Mouse (Mus musculus) embryonic stem cell, embryonic (primary cell): ENCODE measurements around the gene Cnr1.

Experiments used
- CTCF ChIA-PET, 4 experiments: fragments of 300-600 bp in 2 of 4; fragments of 350-600 bp in 2 of 4; sonication (Branson Sonifier 250); formaldehyde crosslinking; loops; one replicate each; lab custom pipeline; 2022; ENCODE audit warnings: inconsistent platforms in 2 of 4; lab: Charles Lee
- POLR2A ChIA-PET, 4 experiments: fragments of 300-600 bp in 2 of 4; fragments of 350-600 bp in 2 of 4; sonication (Branson Sonifier 250); formaldehyde crosslinking; loops; one replicate each; lab custom pipeline; 2022; ENCODE audit warnings: antibody characterized with exemption in 4 of 4, inconsistent platforms in 1 of 4; lab: Charles Lee

Cnr1 gene

DNA sequence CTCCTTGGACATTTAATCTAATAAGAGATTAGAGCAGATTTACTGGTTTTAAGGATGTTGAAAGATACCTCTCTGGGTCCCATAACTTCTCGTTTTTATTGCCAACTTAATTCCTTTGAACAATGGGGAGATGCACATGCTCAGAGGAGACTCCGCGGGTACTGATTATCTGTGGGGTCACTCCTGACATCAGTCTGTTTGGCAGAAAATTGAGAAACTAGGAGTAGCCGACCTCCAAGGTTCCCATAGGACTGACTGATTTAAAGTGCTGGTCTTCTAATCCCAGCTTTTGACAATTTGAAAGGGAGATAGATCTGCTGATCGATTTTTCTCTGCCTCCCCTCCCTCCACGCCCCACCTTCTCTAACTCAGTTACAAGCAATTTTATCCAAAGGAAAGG is 1.6 kb downstream of the Cnr1 start:
- CTCF ChIA-PET: no interaction called here
- POLR2A ChIA-PET: interaction anchor here in 1 of 4 experiments (4.8 kb wide), 1 partner anchor 18 kb away, joined by 37 read pairs; no protein-coding TSS in a partner anchor

DNA sequence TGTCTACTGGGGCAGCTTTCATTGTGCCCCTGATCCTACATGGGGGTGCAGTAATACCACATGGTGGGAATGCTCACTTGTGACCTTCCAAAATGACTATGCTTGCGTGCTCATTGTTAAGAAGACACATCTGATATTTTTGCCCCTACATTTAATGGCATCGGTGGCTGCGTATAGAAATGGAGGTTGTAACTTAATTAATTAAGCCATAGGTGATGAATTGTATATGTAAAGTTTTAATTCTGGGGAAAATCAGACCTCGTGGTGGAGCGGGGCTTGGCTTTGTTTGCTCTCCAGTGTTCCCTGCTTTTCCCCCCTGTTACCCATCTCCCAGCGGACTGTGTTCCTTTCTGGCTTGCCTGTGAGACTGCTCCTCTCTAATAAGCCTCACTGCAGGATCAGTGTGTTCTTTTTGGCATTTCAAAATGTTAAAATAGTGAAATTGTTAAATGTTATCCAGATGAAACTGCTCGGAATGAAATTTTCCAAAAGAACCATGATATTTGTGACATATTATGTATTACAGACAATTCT is 2.4 kb downstream of the Cnr1 start:
- CTCF ChIA-PET: no interaction called here
- POLR2A ChIA-PET: interaction anchor here in 1 of 4 experiments (4.8 kb wide), 1 partner anchor 19 kb away, joined by 37 read pairs; no protein-coding TSS in a partner anchor

DNA sequence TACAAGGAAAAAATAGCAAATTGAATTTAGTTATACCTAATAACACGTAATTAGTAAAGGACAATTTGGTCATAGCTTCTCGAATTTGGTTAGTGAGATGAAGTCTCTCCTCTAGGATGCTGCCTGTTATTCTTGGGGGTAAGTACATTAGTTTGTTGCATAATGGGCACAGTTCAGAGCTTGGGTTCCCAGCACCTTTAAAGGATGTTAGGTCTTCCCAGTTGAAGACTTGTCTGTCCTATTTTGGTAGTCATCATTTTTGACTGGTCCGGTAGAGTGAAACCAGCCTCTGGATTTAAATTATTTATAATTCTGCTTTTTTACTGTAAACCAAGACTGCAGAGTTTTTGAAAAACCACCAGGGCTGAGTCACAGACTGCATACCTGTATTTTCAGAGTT is 3.3 kb downstream of the Cnr1 start:
- POLR2A ChIA-PET: no interaction called here
- CTCF ChIA-PET: no interaction called here

DNA sequence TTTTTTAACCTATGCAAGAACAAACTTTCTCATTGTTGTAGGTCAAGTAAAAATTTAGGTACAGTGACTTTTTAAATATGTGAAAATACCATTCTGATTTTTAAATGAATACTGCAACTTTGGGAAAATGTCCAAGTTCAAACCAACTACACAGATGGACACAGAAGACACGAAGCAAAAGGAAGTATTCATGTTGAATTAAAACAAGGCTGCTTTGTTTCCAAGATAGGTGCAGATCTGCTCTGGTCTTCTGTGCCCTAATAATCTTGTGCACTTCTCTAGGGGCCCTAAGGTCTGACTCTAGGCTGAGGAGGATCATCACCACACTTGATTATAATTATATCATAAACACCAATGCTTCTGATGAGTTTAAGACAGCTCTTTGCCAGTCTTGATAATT is 4.1 kb downstream of the Cnr1 start:
- ChIA-PET CTCF (no interaction called here), POLR2A (no interaction called here)

DNA sequence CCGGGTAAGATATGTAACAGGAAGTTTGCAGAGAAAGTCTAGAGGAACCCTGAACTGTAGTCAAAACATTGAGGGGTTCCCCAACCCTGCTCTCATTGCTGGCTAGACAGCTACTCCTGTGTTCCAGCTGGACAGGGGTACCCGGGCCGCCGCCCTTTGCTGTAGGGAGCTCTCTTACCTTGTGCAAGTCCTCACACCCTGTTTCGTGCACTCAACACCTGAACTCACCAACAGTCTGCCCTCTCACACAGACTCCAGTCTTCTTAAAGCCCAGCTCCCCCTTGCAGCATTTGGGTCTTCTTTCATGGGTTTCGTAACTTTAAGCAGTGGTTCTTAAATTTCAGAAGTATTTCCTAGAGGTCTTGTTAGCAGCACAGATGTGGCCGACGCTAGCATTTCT is 7.0 kb downstream of the Cnr1 start:
- CTCF ChIA-PET: no interaction called here
- POLR2A ChIA-PET: interaction anchor here in 1 of 4 experiments (1.0 kb wide), 1 partner anchor 8 kb away, joined by 3 read pairs; no protein-coding TSS in a partner anchor

DNA sequence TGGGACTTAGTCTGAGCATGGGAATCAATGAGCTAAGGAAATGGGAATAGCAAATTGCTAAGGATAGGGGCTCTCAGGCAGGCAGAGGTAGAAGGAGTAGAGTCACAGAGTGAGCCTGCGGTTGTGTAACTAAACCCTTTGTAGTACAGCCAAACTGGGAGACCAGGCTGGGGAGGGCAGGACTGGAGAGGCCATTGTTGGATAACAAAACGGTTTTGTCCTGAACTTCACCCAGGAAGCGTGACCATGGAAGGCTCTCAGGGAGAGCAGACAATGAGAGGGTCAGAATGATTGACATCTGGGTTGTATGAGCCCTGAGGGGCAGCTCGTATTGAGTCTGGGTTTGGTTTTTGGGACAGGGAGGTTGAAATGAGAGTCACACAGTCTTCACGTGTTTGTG is 17.2 kb downstream of the Cnr1 start:
- ChIA-PET POLR2A (no interaction called here), CTCF (no interaction called here)

DNA sequence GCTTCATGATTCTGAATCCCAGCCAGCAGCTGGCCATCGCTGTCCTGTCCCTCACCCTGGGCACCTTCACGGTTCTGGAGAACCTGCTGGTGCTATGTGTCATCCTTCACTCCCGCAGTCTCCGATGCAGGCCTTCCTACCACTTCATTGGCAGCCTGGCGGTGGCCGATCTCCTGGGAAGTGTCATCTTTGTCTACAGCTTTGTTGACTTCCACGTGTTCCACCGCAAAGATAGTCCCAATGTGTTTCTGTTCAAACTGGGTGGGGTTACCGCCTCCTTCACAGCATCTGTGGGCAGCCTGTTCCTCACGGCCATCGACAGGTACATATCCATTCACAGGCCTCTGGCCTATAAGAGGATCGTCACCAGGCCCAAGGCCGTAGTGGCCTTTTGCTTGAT is 19.5 kb downstream of the Cnr1 start:
- POLR2A ChIA-PET: interaction anchor here in 2 of 4 experiments (0.6 to 1.5 kb wide), 2 partner anchors 21 kb away, joined by 3 to 6 read pairs; no protein-coding TSS in a partner anchor

DNA sequence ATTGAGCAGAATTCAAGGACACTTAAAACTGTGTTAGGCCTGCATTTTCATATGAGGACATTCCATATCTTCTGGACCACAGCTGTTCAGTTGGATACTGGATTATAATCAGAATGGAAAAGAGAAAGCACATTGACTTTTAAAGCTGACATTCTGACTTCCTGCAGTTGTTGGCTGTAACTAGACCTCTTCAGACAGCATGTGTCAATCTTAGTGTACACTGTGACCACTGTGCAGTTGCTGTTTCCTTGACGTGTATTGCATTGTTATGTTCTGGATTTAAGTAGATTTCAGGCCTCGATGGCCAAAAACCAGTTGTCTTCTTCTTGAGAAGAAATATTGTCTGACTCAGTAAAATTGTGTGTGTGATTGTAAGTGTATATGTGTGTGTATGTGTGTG is 21.3 kb downstream of the Cnr1 start:
- POLR2A ChIA-PET: interaction anchor here in 1 of 4 experiments (0.6 to 1.5 kb wide), 2 partner anchors 9 to 77 kb away, joined by 3 to 4 read pairs; no protein-coding TSS in a partner anchor
- CTCF ChIA-PET: no interaction called here

More for the DNA sequence above, 19.5 kb downstream of the Cnr1 start:
- CTCF ChIA-PET: no interaction called here

DNA sequence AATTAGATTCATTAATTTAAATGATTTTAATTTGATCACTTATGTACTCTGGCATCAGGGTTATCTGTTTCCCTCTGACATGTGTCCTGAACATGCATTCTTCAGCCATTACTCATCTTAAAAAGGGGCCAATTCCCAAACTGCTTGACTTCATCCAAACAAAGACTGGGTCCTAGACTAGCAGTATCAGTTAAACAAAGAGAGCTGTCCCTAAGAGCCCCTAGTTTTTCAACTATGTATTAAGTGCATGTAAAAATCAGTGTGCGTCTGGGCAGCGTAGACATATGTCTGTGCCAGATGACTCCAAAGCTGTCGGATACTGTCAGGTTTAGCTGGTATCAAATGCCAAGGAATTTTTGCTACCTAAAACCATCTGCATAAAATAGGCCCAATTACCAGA is 23.2 kb downstream of the Cnr1 start:
- CTCF ChIA-PET: no interaction called here
- POLR2A ChIA-PET: no interaction called here

DNA sequence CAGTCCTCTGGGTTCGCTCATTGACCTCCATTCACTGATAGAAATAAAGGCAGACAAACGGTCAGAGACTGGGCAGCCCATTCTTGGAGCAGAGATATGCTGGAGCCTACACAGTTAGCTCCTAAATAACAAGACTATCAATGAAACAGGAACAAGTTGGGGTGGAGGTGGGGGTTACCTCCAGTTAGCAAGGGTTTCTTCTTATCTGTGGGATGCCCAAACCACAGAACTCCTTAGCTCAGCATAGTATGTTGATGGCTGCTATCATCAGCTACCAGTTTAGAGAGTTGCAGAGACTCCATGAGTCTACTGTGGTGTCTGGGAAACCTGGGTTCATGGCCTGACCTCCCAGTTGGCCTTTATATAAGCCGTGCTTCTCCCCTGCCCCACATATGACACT is 33.0 kb downstream of the Cnr1 start:
- CTCF ChIA-PET: no interaction called here
- POLR2A ChIA-PET: no interaction called here

DNA sequence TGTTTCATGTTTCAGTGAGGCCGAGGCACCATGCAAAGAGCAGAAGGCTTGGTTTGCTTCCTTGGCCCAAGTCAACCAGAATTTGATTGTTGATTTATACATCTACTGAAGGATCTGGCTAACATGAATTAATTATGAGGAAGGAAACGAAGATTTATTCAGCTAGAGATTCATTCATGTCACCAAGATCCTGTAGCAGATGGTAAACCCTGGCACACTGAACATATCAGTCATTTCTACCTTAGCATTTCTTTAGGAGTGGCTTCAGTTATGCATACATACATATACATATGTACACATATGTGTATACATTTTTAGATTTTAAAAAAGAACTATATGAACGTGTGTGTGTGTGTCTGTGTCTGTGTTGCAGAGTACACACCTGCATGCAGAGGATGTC is 34.1 kb downstream of the Cnr1 start:
- POLR2A ChIA-PET: no interaction called here
- CTCF ChIA-PET: interaction anchor here in 1 of 4 experiments (0.5 kb wide), 1 partner anchor 223 kb away, joined by 3 read pairs; no protein-coding TSS in a partner anchor

DNA sequence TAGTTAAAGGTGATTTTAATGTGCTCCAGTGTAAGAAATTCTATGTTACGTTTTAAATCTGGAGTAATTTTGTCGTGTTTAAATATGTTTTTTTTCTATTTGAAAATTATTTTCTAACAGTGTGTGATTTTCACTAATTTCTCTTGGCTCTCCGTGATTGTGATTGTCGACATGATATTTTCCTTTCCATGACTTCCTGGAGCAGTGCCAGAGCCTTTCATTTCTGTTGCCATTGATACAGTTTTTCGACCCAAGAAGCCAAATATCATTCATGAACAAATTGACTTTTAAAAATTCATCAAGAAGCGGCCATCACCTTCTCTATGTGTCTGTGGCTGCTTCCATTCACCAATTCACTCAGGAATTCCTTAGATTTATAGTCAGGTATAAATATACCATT is 35.4 kb downstream of the Cnr1 start:
- CTCF ChIA-PET: no interaction called here

DNA sequence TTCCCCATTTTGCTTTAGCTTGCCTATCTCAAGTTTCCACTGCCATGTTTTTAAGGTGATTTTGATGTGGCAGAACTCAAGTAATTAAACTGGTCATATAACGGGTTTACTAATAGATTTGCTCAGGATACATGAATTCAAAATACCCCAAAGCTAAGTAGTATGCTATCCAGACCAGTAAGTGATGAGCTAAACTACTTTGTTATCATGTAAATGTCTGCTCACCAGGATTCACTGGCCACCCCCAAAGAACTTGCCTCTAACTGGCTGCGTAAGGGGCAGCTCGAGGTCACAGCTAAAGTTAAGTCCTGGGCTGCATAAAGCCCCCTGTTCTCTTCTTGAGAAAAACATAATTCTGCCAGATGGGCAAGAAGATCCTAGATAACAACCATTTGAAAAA is 46.3 kb downstream of the Cnr1 start:
- ChIA-PET POLR2A (interaction anchor here in 3 of 4 experiments (0.7 to 1.2 kb wide), 7 partner anchors 50 to 1998 kb away, joined by 3 to 40 read pairs (median 4); partner anchors contain the start of gene Pm20d2 (in 1 of the 3)), CTCF (interaction anchor here in 1 of 4 experiments (1.0 kb wide), 1 partner anchor 1995 kb away, joined by 3 read pairs; no protein-coding TSS in a partner anchor)

More for the DNA sequence above, 35.4 kb downstream of the Cnr1 start:
- POLR2A ChIA-PET: no interaction called here

DNA sequence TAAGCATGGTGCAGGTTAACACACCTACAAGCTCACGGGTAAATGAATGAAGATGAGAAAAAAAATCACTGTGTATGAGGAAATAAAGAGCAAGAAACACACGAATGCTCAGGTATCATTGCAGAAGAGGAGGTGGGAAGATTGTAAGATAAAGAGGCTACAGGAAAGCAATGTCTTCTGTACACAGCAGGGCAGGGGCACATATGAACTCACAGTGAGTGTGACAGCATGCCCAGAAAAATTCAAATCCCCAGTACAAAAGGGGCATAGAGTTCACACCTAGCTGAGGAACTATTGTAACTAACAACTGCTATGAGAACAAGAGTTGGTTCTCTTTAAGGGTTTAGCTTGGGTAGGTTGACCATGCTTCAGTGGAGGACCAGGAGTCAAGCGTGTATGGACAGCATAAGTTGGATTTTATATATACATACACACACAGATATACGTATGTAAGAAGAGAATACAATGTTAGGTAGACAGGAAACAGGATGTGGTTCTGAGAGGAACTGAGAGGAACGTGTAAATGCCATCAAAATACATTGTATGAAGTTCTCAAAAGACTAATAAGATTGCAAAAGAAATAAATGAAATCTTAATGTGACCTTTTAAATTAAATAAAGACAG is 64.2 kb downstream of the Cnr1 start:
- ChIA-PET POLR2A (no interaction called here), CTCF (no interaction called here)

DNA sequence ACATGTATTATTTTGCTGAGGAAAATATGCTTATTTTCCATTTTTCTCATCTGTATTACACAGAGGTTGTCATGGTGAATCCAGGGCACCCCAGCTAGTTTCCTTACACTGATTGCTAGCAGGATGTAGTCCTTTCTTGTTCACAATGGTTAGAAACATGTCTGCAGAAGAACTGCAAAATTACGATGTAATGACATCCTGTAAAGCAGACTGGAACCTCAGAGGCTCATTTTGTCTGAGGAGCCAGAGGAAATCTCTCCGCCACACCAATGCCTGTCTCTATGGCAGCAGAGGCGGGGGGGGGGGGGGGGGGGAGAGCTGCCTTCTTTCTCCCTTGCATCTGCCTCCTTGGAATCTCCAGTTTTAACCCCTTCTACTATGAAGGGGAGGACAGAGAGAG is 68.3 kb downstream of the Cnr1 start:
- POLR2A ChIA-PET: no interaction called here
- CTCF ChIA-PET: no interaction called here

DNA sequence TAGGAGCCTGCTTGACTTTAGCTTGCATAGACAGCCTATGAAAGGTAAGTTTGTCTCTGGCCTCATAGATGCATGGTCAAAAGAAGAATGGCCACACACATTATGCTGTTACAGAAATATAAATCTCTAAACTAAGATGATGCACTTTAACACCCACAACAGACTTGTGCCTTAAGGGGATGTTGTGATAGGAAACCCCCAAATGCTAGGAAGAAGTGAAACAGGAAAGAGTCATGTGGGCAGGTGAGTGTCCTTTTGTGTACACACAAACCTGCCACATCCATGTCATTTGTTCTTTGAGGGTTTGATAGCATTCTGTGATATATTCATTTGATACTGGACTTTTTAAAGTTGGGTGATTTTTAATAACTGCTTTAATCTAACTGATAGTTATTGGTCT is 72.0 kb downstream of the Cnr1 start:
- CTCF ChIA-PET: no interaction called here
- POLR2A ChIA-PET: no interaction called here
